Mouse (Mus musculus) heart, adult 2 months (tissue): ENCODE data around the gene Map4k2. TPM values are rescaled to one million over a fixed set of nuclear protein-coding genes. Genes with fewer than 3 reads are reported as not detected.

Source experiments
- DNase-seq, 2 experiments: peaks; one replicate each; pipeline ENCODE4 v3.0.0; 2021
- H3K27ac ChIP-seq: fragments of 200-600 bp; 2 replicates; pipeline ENCODE4 v1.8.1; 2022
- H3K27me3 ChIP-seq: fragments of 200-500 bp; 2 replicates; pipeline ENCODE4 v1.6.1; 2012; ENCODE audit warnings: mild to moderate bottlenecking, low read length, inconsistent platforms, mixed read lengths; ENCODE audit not compliant: control insufficient read depth, insufficient read depth
- H3K36me3 ChIP-seq: fragments of 200-500 bp; 2 replicates; pipeline ENCODE4 v1.6.1; 2012; ENCODE audit warnings: low read length, inconsistent platforms; ENCODE audit not compliant: control insufficient read depth, insufficient read depth
- H3K4me1 ChIP-seq: fragments of 200-500 bp; 2 replicates; pipeline ENCODE4 v1.6.1; 2011; ENCODE audit warnings: low read length; ENCODE audit not compliant: control insufficient read depth, insufficient read depth
- H3K4me3 ChIP-seq: fragments of 200-600 bp; 2 replicates; pipeline ENCODE4 v1.8.1; 2022
- H3K79me2 ChIP-seq: fragments of 200-500 bp; replicated peaks from 2 replicates; pipeline ENCODE4 v1.6.1; 2012; ENCODE audit warnings: mild to moderate bottlenecking, inconsistent platforms, low read length, moderate library complexity, mixed read lengths; ENCODE audit not compliant: control insufficient read depth, insufficient read depth
- H3K9ac ChIP-seq: fragments of 200-500 bp; 2 replicates; pipeline ENCODE4 v1.6.1; 2012; ENCODE audit warnings: low read depth, mild to moderate bottlenecking, control low read depth, inconsistent platforms, low read length, mixed read lengths
- CTCF ChIP-seq: fragments of 200-600 bp; IDR thresholded peaks from 2 replicates; pipeline ENCODE4 v1.8.1; 2022; ENCODE audit warnings: antibody characterized with exemption, mild to moderate bottlenecking, moderate library complexity
- EP300 ChIP-seq: fragments of 200-500 bp; IDR thresholded peaks from 2 replicates; pipeline ENCODE4 v1.6.1; 2011; ENCODE audit warnings: low read depth, low read length, control low read depth; ENCODE audit not compliant: insufficient read depth
- POLR2A ChIP-seq: fragments of 200-500 bp; IDR thresholded peaks from 2 replicates; pipeline ENCODE4 v1.6.1; 2011; ENCODE audit warnings: mild to moderate bottlenecking, low read depth, low read length, control low read depth; ENCODE audit not compliant: insufficient read depth
- WGBS: fragments of 180-500 bp; shearing (Covaris S2); methylation state at CpG from one replicate; pipeline ENCODE4 v1.1.7; 2018; 5-methylcytosine and 5-hydroxymethylcytosine counted together
- intact Hi-C: fragments of 180-260 bp; cut with DNase I; formaldehyde crosslinking; loops from one replicate; pipeline ENCODE4 v1.15.1; 2025
- polyA plus RNA-seq: library from polyadenylated mRNA; depleted of rRNA; stranded (reverse); fragments of >200 nt; gene quantifications from 2 replicates; pipeline ENCODE4 v1.2.3, GENCODE M21; 2012
- total RNA-seq, 2 experiments: library from RNA; stranded (reverse); gene quantifications; 2 replicates each; pipeline ENCODE4 v1.2.3; 2021

The Map4k2 gene
- total and polyA plus RNA-seq, 3 experiments: 36.1 to 88.9 (median 38.4) TPM

- 41% methylated on average over 16 of the region's 16 CpGs for WGBS
- Histone ChIP-seq H3K79me2 (0 out of 2 replicates have a peak, but pooled peaks cover 1% of the 10 kb centered on the region), H3K36me3 (peaks cover 3% of the 10 kb centered on the region; the same call in 1 of the 2 replicates), H3K9ac (no peak overlapping the region), H3K4me3 (no peak overlapping the region), H3K4me1 (peaks cover 6% of the 10 kb centered on the region; the same call in 1 of the 2 replicates), H3K27me3 (no peaks in the 10 kb centered on the region), H3K27ac (no peak overlapping the region)
- intact Hi-C loops: loop anchor here (2.0 kb wide), 1 partner anchor 17 kb away; no protein-coding TSS in a partner anchor
- no peak for DNase-seq
- no peak for TF ChIP-seq POLR2A
- no peak for TF ChIP-seq EP300
- no peak for TF ChIP-seq CTCF
These were observed 48.9 kb downstream of the Map4k2 start for GRCm38 (mm10) chr19:6389803-6390202.

GRCm38 (mm10) chr19:6390251-6390650 is 49.3 kb downstream of the Map4k2 start:
- peaks cover 3% of the 10 kb centered on the region; the same call in 1 of the 2 replicates for H3K36me3 ChIP-seq
- TF ChIP-seq EP300 (no peak), CTCF (no peak), POLR2A (no peak)
- intact Hi-C loops: no loop called here
- no peaks in the 10 kb centered on the region for H3K27me3 ChIP-seq
- 0 out of 2 replicates have a peak, but pooled peaks cover 1% of the 10 kb centered on the region for H3K79me2 ChIP-seq
- no peak overlapping the region for H3K9ac ChIP-seq
- no peak overlapping the region for H3K4me3 ChIP-seq
- peaks cover 6% of the 10 kb centered on the region; the same call in 1 of the 2 replicates for H3K4me1 ChIP-seq
- no peak for DNase-seq
- H3K27ac ChIP-seq: no peak overlapping the region
- WGBS: 73% methylated on average over 6 of the region's 6 CpGs

GRCm38 (mm10) chr19:6392743-6393393 is 51.9 kb downstream of the Map4k2 start:
- peaks cover 3% of the 10 kb centered on the region; the same call in 1 of the 2 replicates for H3K36me3 ChIP-seq
- TF ChIP-seq POLR2A: no peak
- no peak for TF ChIP-seq EP300
- TF ChIP-seq CTCF: peak; percentile 62

GRCm38 (mm10) chr19:6393637-6394036 is 52.7 kb downstream of the Map4k2 start:
- no peak for TF ChIP-seq CTCF
- intact Hi-C loops: no loop called here
- 82% methylated on average over 16 of the region's 16 CpGs for WGBS

More at GRCm38 (mm10) chr19:6392743-6393393, 51.9 kb downstream of the Map4k2 start:
- 91% methylated on average over 14 of the region's 14 CpGs for WGBS
- intact Hi-C loops: no loop called here
- H3K4me3 ChIP-seq: no peak overlapping the region
- DNase-seq: no peak
- no peak overlapping the region for H3K27ac ChIP-seq
- H3K27me3 ChIP-seq: no peaks in the 10 kb centered on the region
- no peaks in the 10 kb centered on the region for H3K79me2 ChIP-seq
- H3K9ac ChIP-seq: no peak overlapping the region
- H3K4me1 ChIP-seq: no peaks in the 10 kb centered on the region; the same call in 1 of the 2 replicates

GRCm38 (mm10) chr19:6396237-6396636 is 55.3 kb downstream of the Map4k2 start:
- TF ChIP-seq CTCF (no peak), EP300 (no peak), POLR2A (no peak)
- no peak overlapping the region for H3K27ac ChIP-seq

More at GRCm38 (mm10) chr19:6393637-6394036, 52.7 kb downstream of the Map4k2 start:
- no peaks in the 10 kb centered on the region for H3K79me2 ChIP-seq
- H3K9ac ChIP-seq: no peak overlapping the region
- H3K36me3 ChIP-seq: peaks cover 6% of the 10 kb centered on the region; the same call in 1 of the 2 replicates
- DNase-seq: peak in 1 of 2 experiments; percentile 6
- H3K4me1 ChIP-seq: no peaks in the 10 kb centered on the region; the same call in 1 of the 2 replicates
- no peak overlapping the region for H3K4me3 ChIP-seq
- no peak overlapping the region for H3K27ac ChIP-seq
- no peaks in the 10 kb centered on the region for H3K27me3 ChIP-seq

DNA sequence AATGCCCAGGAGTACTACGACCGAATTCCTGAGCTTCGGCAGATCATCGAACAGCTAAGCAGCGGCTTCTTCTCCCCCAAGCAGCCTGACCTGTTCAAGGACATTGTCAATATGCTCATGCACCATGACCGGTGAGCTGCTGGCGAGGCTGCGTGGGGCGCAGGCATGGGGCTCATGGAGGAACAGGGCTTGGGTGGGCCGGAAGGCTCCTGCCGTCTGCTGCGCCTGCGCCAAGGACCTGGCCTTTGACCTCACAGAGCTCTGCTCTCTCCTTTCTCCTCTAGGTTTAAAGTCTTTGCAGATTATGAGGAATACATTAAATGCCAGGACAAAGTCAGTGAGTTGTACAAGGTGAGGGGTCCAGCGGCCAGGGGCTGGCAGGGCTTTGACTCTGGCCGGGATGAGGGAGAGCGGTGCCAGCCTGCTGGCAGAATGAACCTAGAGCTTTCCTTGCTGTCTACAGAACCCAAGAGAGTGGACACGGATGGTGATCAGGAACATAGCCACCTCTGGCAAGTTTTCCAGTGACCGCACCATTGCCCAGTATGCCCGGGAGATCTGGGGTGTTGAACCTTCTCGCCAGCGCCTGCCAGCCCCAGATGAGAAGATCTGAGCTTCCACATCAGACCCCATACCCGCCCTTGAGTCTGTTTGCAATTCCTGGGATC is 56.8 kb downstream of the Map4k2 start:
- H3K4me1 ChIP-seq: peaks cover 4% of the 10 kb centered on the region; the same call in 1 of the 2 replicates
- 0 out of 2 replicates have a peak, but pooled peaks cover 3% of the 10 kb centered on the region for H3K36me3 ChIP-seq
- intact Hi-C loops: loop anchor here (2.0 kb wide), 2 partner anchors 25 to 55 kb away; no protein-coding TSS in a partner anchor
- TF ChIP-seq CTCF: no peak
- no peak for TF ChIP-seq EP300
- TF ChIP-seq POLR2A: no peak
- WGBS: 82% methylated on average over 22 of the region's 22 CpGs
- DNase-seq: no peak
- H3K27me3 ChIP-seq: no peaks in the 10 kb centered on the region
- no peaks in the 10 kb centered on the region for H3K79me2 ChIP-seq
- H3K27ac ChIP-seq: peak overlapping the region; percentile 91
- no peak overlapping the region for H3K9ac ChIP-seq
- H3K4me3 ChIP-seq: peak overlapping the region; percentile 12; the same call in 1 of the 2 replicates

More at GRCm38 (mm10) chr19:6396237-6396636, 55.3 kb downstream of the Map4k2 start:
- WGBS: 78% methylated on average over 5 of the region's 5 CpGs
- no peak overlapping the region for H3K9ac ChIP-seq
- no peak overlapping the region for H3K4me3 ChIP-seq
- H3K79me2 ChIP-seq: no peaks in the 10 kb centered on the region
- DNase-seq: no peak
- peaks cover 2% of the 10 kb centered on the region; the same call in 1 of the 2 replicates for H3K4me1 ChIP-seq
- intact Hi-C loops: no loop called here
- H3K36me3 ChIP-seq: 0 out of 2 replicates have a peak, but pooled peaks cover 3% of the 10 kb centered on the region
- no peaks in the 10 kb centered on the region for H3K27me3 ChIP-seq
